Mouse (Mus musculus): ENCODE measurements around the gene Ccdc157.

GRCm38 (mm10) chr11:4207655-4208054 lies 47.6 kb upstream of the Ccdc157 start:
- no peak for TF ChIP-seq CTCF (IDR thresholded peaks at IDR 0.05; ENCODE audit: low read depth)
- no peak for TF ChIP-seq EP300 (IDR thresholded peaks at IDR 0.05; ENCODE audit: low read depth)

Data from liver, embryonic 14.5 days (tissue).